Mouse (Mus musculus): ENCODE results near the gene Bahcc1.

Bahcc1 gene

GRCm38 (mm10) chr11:120297767-120298166 lies 65.0 kb downstream of the Bahcc1 start:
- no peak for DNase-seq (ENCODE audit: extremely low spot score)

- DNase-seq (ENCODE audit: extremely low spot score): no peak
Measured at GRCm38 (mm10) chr11:120298441-120299141, 65.8 kb downstream of the Bahcc1 start.

GRCm38 (mm10) chr11:120299484-120299883 lies 66.7 kb downstream of the Bahcc1 start:
- no peak for DNase-seq (ENCODE audit: extremely low spot score)

- no peak for DNase-seq (ENCODE audit: extremely low spot score)
Measured at GRCm38 (mm10) chr11:120303119-120303518, 70.4 kb downstream of the Bahcc1 start.

- DNase-seq (ENCODE audit: extremely low spot score): no peak
Measured at GRCm38 (mm10) chr11:120303559-120304349, 71.0 kb downstream of the Bahcc1 start.

- DNase-seq (ENCODE audit: extremely low spot score): no peak
Measured at GRCm38 (mm10) chr11:120304350-120304694, 71.6 kb downstream of the Bahcc1 start.

- peak; percentile 100 for DNase-seq (ENCODE audit: extremely low spot score)
Measured at GRCm38 (mm10) chr11:120304886-120305534, 72.3 kb downstream of the Bahcc1 start.

- no peak for DNase-seq (ENCODE audit: extremely low spot score)
Measured at GRCm38 (mm10) chr11:120305535-120306365, 73.0 kb downstream of the Bahcc1 start.

- DNase-seq (ENCODE audit: extremely low spot score): no peak
Measured at GRCm38 (mm10) chr11:120306366-120307131, 73.8 kb downstream of the Bahcc1 start.

- peak; percentile 45 for DNase-seq (ENCODE audit: extremely low spot score)
Measured at GRCm38 (mm10) chr11:120307132-120307413, 74.3 kb downstream of the Bahcc1 start.

- DNase-seq (ENCODE audit: extremely low spot score): peak; percentile 97
Measured at GRCm38 (mm10) chr11:120307566-120308430, 75.1 kb downstream of the Bahcc1 start.

GRCm38 (mm10) chr11:120308441-120309320 lies 75.9 kb downstream of the Bahcc1 start:
- no peak for DNase-seq (ENCODE audit: extremely low spot score)

- DNase-seq (ENCODE audit: extremely low spot score): peak; percentile 95
Measured at GRCm38 (mm10) chr11:120310813-120311312, 78.1 kb downstream of the Bahcc1 start.

- no peak for DNase-seq (ENCODE audit: extremely low spot score)
Measured at GRCm38 (mm10) chr11:120311561-120311960, 78.8 kb downstream of the Bahcc1 start.

GRCm38 (mm10) chr11:120312069-120312468 lies 79.3 kb downstream of the Bahcc1 start:
- no peak for DNase-seq (ENCODE audit: extremely low spot score)

GRCm38 (mm10) chr11:120313906-120314685 lies 81.3 kb downstream of the Bahcc1 start:
- DNase-seq (ENCODE audit: extremely low spot score): no peak

- no peak for DNase-seq (ENCODE audit: extremely low spot score)
Measured at GRCm38 (mm10) chr11:120314721-120315415, 82.1 kb downstream of the Bahcc1 start.

GRCm38 (mm10) chr11:120315416-120315761 lies 82.6 kb downstream of the Bahcc1 start:
- no peak for DNase-seq (ENCODE audit: extremely low spot score)
